Mouse (Mus musculus) liver, embryonic 14.5 days (tissue): ENCODE data around the gene Sh2d3c. TPM values are rescaled to one million over a fixed set of nuclear protein-coding genes. Genes with fewer than 3 reads are reported as not detected.

Source experiments
- ATAC-seq: fragments of 200-750 bp; cut with Nextera tagmentation; 2 replicates; pipeline ENCODE4 v1.8.0; 2017; ENCODE audit warnings: moderate number of reproducible peaks, mild to moderate bottlenecking, moderate library complexity; ENCODE audit not compliant: insufficient read depth
- DNase-seq, 3 experiments: peaks; one replicate each; pipeline ENCODE4 v3.0.0-alpha.2; 2012 to 2013; ENCODE audit warnings: low read depth in 3 of 3, low spot score in 3 of 3
- H3K27ac ChIP-seq: fragments of 300-500 bp; sonication (generic); 2 replicates; pipeline ENCODE4 v1.5.1; 2014; ENCODE audit warnings: moderate library complexity, mild to moderate bottlenecking, control low read depth, inconsistent platforms
- H3K27me3 ChIP-seq: fragments of 300-500 bp; sonication (generic); 2 replicates; pipeline ENCODE4 v1.6.1; 2014; ENCODE audit warnings: mild to moderate bottlenecking, low read length, moderate library complexity; ENCODE audit not compliant: control insufficient read depth, insufficient read depth
- H3K36me3 ChIP-seq: fragments of 300-500 bp; sonication (generic); replicated peaks from 2 replicates; pipeline ENCODE4 v1.6.1; 2014; ENCODE audit warnings: low read depth; ENCODE audit not compliant: control insufficient read depth, insufficient read depth
- H3K4me1 ChIP-seq, 2 experiments: fragments of 200-500 bp in 1 of 2; fragments of 300-500 bp in 1 of 2; sonication (generic) in 1 of 2; replicated peaks; 2 replicates each; pipeline ENCODE4 v1.6.1; 2012 to 2014; ENCODE audit warnings: antibody characterized with exemption in 1 of 2, inconsistent platforms in 1 of 2, low read length in 1 of 2; ENCODE audit not compliant: control insufficient read depth in 2 of 2, insufficient read depth in 2 of 2
- H3K4me2 ChIP-seq: fragments of 300-500 bp; sonication (generic); 2 replicates; pipeline ENCODE4 v1.6.1; 2014; ENCODE audit warnings: low read depth, mild to moderate bottlenecking, control low read depth, moderate library complexity
- H3K4me3 ChIP-seq, 2 experiments: fragments of 200-500 bp in 1 of 2; fragments of 300-500 bp in 1 of 2; sonication (generic) in 1 of 2; 2 replicates each; pipeline ENCODE4 v1.5.1; 2012 to 2014; ENCODE audit warnings: low read depth in 2 of 2, low read length in 2 of 2, mild to moderate bottlenecking in 2 of 2, control low read depth in 1 of 2, inconsistent platforms in 1 of 2, moderate library complexity in 1 of 2; ENCODE audit not compliant: insufficient read depth in 1 of 2
- H3K9ac ChIP-seq: fragments of 300-500 bp; sonication (generic); replicated peaks from 2 replicates; pipeline ENCODE4 v1.6.1; 2014; ENCODE audit warnings: mild to moderate bottlenecking, control low read depth, moderate library complexity
- H3K9me3 ChIP-seq: fragments of 300-500 bp; sonication (generic); 2 replicates; pipeline ENCODE4 v1.6.1; 2016; ENCODE audit warnings: low read length, mixed read lengths; ENCODE audit not compliant: control insufficient read depth
- CTCF ChIP-seq: IDR thresholded peaks from 2 replicates; pipeline ENCODE4 v1.5.1; 2016; ENCODE audit warnings: antibody characterized with exemption, low read depth, control low read depth
- EP300 ChIP-seq: IDR thresholded peaks from 2 replicates; pipeline ENCODE4 v1.6.1; 2016; ENCODE audit warnings: antibody characterized with exemption, low read depth
- WGBS: fragments of 180-500 bp; shearing (Covaris S2); extraction: QIAGEN DNeasy Blood & Tissue Kit; methylation state at CpG from one replicate; pipeline ENCODE4 v1.1.7; 2014; ENCODE audit not compliant: insufficient replicate concordance; 5-methylcytosine and 5-hydroxymethylcytosine counted together
- polyA plus RNA-seq, 2 experiments: library from polyadenylated mRNA; depleted of rRNA in 1 of 2; stranded (reverse) in 1 of 2; unstranded in 1 of 2; fragments of >200 nt; fragmentation: Nextera tagmentation in 1 of 2; extraction: Ambion mirVana in 1 of 2; gene quantifications; 2 replicates each; pipeline versions ENCODE4 v1.2.1 to v1.2.3; 2012 to 2014

The Sh2d3c gene
- polyA plus RNA-seq, 2 experiments = 3.5 to 4.7 TPM

- peak overlapping the region; percentile 83 for H3K4me3 ChIP-seq
- peak overlapping the region; percentile 83 for H3K9ac ChIP-seq
- DNase-seq (no peak), ATAC-seq (no peak)
- WGBS = 21% methylated on average over 9 of the region's 9 CpGs
- peak overlapping the region; percentile 93 for H3K4me2 ChIP-seq
- no peaks in the 10 kb centered on the region for H3K27me3 ChIP-seq
- H3K9me3 ChIP-seq = no peaks in the 10 kb centered on the region
- TF ChIP-seq EP300 = no peak
- TF ChIP-seq CTCF = no peak
- peaks cover 12 to 23% of the 10 kb centered on the region in 2 experiments for H3K4me1 ChIP-seq
- peak overlapping the region; percentile 57 for H3K27ac ChIP-seq
- H3K36me3 ChIP-seq = peaks cover 42% of the 10 kb centered on the region
Measured at GRCm38 (mm10) chr2:32711301-32712056, 9.4 kb upstream of the Sh2d3c start.

- H3K36me3 ChIP-seq = peaks cover 35% of the 10 kb centered on the region
- peaks cover 12 to 23% of the 10 kb centered on the region in 2 experiments for H3K4me1 ChIP-seq
- peak overlapping the region; percentile 83 for H3K9ac ChIP-seq
- peak overlapping the region; percentile 57 for H3K27ac ChIP-seq
- H3K27me3 ChIP-seq = no peaks in the 10 kb centered on the region
- peak overlapping the region; percentile 93 for H3K4me2 ChIP-seq
- 0% methylated on average over 41 of the region's 41 CpGs for whole genome bisulfite sequencing
- peak; percentile 70 for ATAC-seq
- TF ChIP-seq EP300 (no peak), CTCF (peak; percentile 45)
- H3K4me3 ChIP-seq = peak overlapping the region; percentile 83
- peak; percentile 58 to 62 (median 60) for DNase-seq
- no peaks in the 10 kb centered on the region for H3K9me3 ChIP-seq
Measured at GRCm38 (mm10) chr2:32712108-32712551, 8.7 kb upstream of the Sh2d3c start.

- peak overlapping the region; percentile 83 to 85 for H3K4me3 ChIP-seq
- H3K27ac ChIP-seq = peak overlapping the region; percentile 57
- no peaks in the 10 kb centered on the region for H3K9me3 ChIP-seq
- peaks cover 12 to 23% of the 10 kb centered on the region in 2 experiments for H3K4me1 ChIP-seq
- DNase-seq (peak; percentile 81 to 85 (median 83)), ATAC-seq (peak; percentile 89)
- 2% methylated on average over 27 of the region's 44 CpGs for WGBS
- peak overlapping the region; percentile 93 for H3K4me2 ChIP-seq
- no peak for TF ChIP-seq CTCF
- no peak for TF ChIP-seq EP300
- peaks cover 32% of the 10 kb centered on the region for H3K36me3 ChIP-seq
- no peaks in the 10 kb centered on the region for H3K27me3 ChIP-seq
- H3K9ac ChIP-seq = peak overlapping the region; percentile 83
Measured at GRCm38 (mm10) chr2:32712586-32712933, 8.3 kb upstream of the Sh2d3c start.

GRCm38 (mm10) chr2:32712934-32713817, 7.7 kb upstream of the Sh2d3c start, which contains the start of gene Cdk9:
TSS of gene Cdk9 (minus strand) at chr2:32713076.
- peak within 1 kb of the TSS; percentile 83 for H3K9ac ChIP-seq
- H3K27me3 ChIP-seq = no peaks in the 10 kb centered on the region
- peak; percentile 73 to 80 (median 73) for DNase-seq
- no peak for TF ChIP-seq EP300
- TF ChIP-seq CTCF = peak; percentile 100
- ATAC-seq = peak; percentile 81
- peaks cover 26% of the 10 kb centered on the region for H3K36me3 ChIP-seq
- under 1% methylated on average over 47 of the region's 79 CpGs for WGBS
- peaks cover 12 to 23% of the 10 kb centered on the region in 2 experiments for H3K4me1 ChIP-seq
- no peaks in the 10 kb centered on the region for H3K9me3 ChIP-seq
- peak within 1 kb of the TSS; percentile 93 for H3K4me2 ChIP-seq
- H3K4me3 ChIP-seq = peak within 1 kb of the TSS; percentile 83 to 85
- H3K27ac ChIP-seq = peak within 1 kb of the TSS; percentile 57
